Mouse (Mus musculus) hindbrain, embryonic 14.5 days (tissue): ENCODE measurements around the gene Serbp1. TPM values are rescaled to one million over a fixed set of nuclear protein-coding genes. Genes with fewer than 3 reads are reported as not detected.

Source experiments
- ATAC-seq: fragments of 200-750 bp; cut with Nextera tagmentation; 2 replicates; pipeline ENCODE4 v1.8.0; 2017; ENCODE audit warnings: moderate number of reproducible peaks, mild to moderate bottlenecking, moderate TSS enrichment, moderate library complexity; ENCODE audit not compliant: low FRiP score
- DNase-seq: peaks from one replicate; pipeline ENCODE4 v3.0.0-alpha.2; 2015; ENCODE audit warnings: low spot score
- H3K27ac ChIP-seq: fragments of 300-500 bp; sonication (generic); 2 replicates; pipeline ENCODE4 v1.5.1; 2014; ENCODE audit warnings: mild to moderate bottlenecking, moderate library complexity
- H3K27me3 ChIP-seq: fragments of 300-500 bp; sonication (generic); 2 replicates; pipeline ENCODE4 v1.6.1; 2014; ENCODE audit warnings: mild to moderate bottlenecking, low read length, mixed read lengths; ENCODE audit not compliant: control insufficient read depth, insufficient read depth
- H3K36me3 ChIP-seq: fragments of 300-500 bp; sonication (generic); replicated peaks from 2 replicates; pipeline ENCODE4 v1.6.1; 2014; ENCODE audit not compliant: control insufficient read depth, insufficient read depth
- H3K4me1 ChIP-seq: fragments of 300-500 bp; sonication (generic); replicated peaks from 2 replicates; pipeline ENCODE4 v1.6.1; 2014; ENCODE audit warnings: antibody characterized with exemption, low read length, mixed read lengths; ENCODE audit not compliant: control insufficient read depth, insufficient read depth
- H3K4me2 ChIP-seq: fragments of 300-500 bp; sonication (generic); replicated peaks from 2 replicates; pipeline ENCODE4 v1.6.1; 2014; ENCODE audit warnings: mild to moderate bottlenecking, moderate library complexity
- H3K4me3 ChIP-seq: fragments of 300-500 bp; sonication (generic); replicated peaks from 2 replicates; pipeline ENCODE4 v1.5.1; 2014; ENCODE audit warnings: mild to moderate bottlenecking, low read length
- H3K9ac ChIP-seq: fragments of 300-500 bp; sonication (generic); 2 replicates; pipeline ENCODE4 v1.6.1; 2014
- H3K9me3 ChIP-seq: fragments of 300-500 bp; sonication (generic); 2 replicates; pipeline ENCODE4 v1.6.1; 2016; ENCODE audit warnings: low read length; ENCODE audit not compliant: control insufficient read depth
- WGBS: fragments of 180-500 bp; shearing (Covaris S2); extraction: QIAGEN DNeasy Blood & Tissue Kit; methylation state at CpG from one replicate; pipeline ENCODE4 v1.1.7; 2014; 5-methylcytosine and 5-hydroxymethylcytosine counted together
- polyA plus RNA-seq: library from polyadenylated mRNA; unstranded; fragments of >200 nt; fragmentation: Nextera tagmentation; extraction: Ambion mirVana; gene quantifications from 2 replicates; pipeline ENCODE4 v1.2.1, GENCODE M21; 2014

Gene Serbp1
- polyA plus RNA-seq, 1 experiment from 2014 or later: 343 TPM

GRCm38 (mm10) chr6:67228459-67229107, 9.4 kb upstream of the Serbp1 start:
- no peaks in the 10 kb centered on the region for H3K9me3 ChIP-seq
- ATAC-seq (peak; percentile 85), DNase-seq (peak; percentile 52)
- H3K36me3 ChIP-seq: no peaks in the 10 kb centered on the region
- H3K4me1 ChIP-seq: peaks cover 7% of the 10 kb centered on the region; the same call in 1 of the 2 replicates
- H3K27ac ChIP-seq: no peak overlapping the region
- H3K4me3 ChIP-seq: peak overlapping the region; percentile 11
- peak overlapping the region; percentile 50 for H3K4me2 ChIP-seq
- H3K9ac ChIP-seq: peak overlapping the region; percentile 41; the same call in 1 of the 2 replicates
- H3K27me3 ChIP-seq: no peaks in the 10 kb centered on the region
- WGBS: 9% methylated on average over 18 of the region's 18 CpGs

GRCm38 (mm10) chr6:67229521-67229920, 8.5 kb upstream of the Serbp1 start:
- Histone ChIP-seq H3K9ac (no peak overlapping the region), H3K4me3 (no peak overlapping the region), H3K27ac (no peak overlapping the region), H3K4me1 (peaks cover 7% of the 10 kb centered on the region; the same call in 1 of the 2 replicates), H3K9me3 (no peaks in the 10 kb centered on the region), H3K4me2 (no peak overlapping the region), H3K27me3 (no peaks in the 10 kb centered on the region), H3K36me3 (no peaks in the 10 kb centered on the region)
- ATAC-seq (no peak), DNase-seq (no peak)
- 45% methylated on average over 9 of the region's 9 CpGs for WGBS

GRCm38 (mm10) chr6:67229922-67230518, 8.0 kb upstream of the Serbp1 start:
- Histone ChIP-seq H3K4me2 (no peak overlapping the region), H3K27ac (no peak overlapping the region), H3K27me3 (no peaks in the 10 kb centered on the region), H3K4me1 (peaks cover 7% of the 10 kb centered on the region; the same call in 1 of the 2 replicates), H3K36me3 (no peaks in the 10 kb centered on the region), H3K9me3 (no peaks in the 10 kb centered on the region), H3K4me3 (no peak overlapping the region), H3K9ac (no peak overlapping the region)
- 15% methylated on average over 11 of the region's 11 CpGs for WGBS
- DNase-seq (no peak), ATAC-seq (no peak)

- Histone ChIP-seq H3K4me3 (no peak overlapping the region), H3K27ac (no peak overlapping the region), H3K36me3 (no peaks in the 10 kb centered on the region), H3K27me3 (no peaks in the 10 kb centered on the region), H3K9ac (no peak overlapping the region), H3K9me3 (no peaks in the 10 kb centered on the region), H3K4me1 (peaks cover 7% of the 10 kb centered on the region; the same call in 1 of the 2 replicates), H3K4me2 (no peak overlapping the region)
- no peak for ATAC-seq
- DNase-seq: no peak
Observed at GRCm38 (mm10) chr6:67230950-67231349, 7.0 kb upstream of the Serbp1 start.

- Histone ChIP-seq H3K27me3 (no peaks in the 10 kb centered on the region), H3K27ac (no peak overlapping the region)
Observed at GRCm38 (mm10) chr6:67235649-67236048, 2.3 kb upstream of the Serbp1 start.

GRCm38 (mm10) chr6:67236491-67237234, 1.3 kb upstream of the Serbp1 start:
- H3K4me2 ChIP-seq: no peak overlapping the region
- no peaks in the 10 kb centered on the region for H3K4me1 ChIP-seq
- H3K27me3 ChIP-seq: no peaks in the 10 kb centered on the region
- no peak overlapping the region for H3K4me3 ChIP-seq
- ATAC-seq (no peak), DNase-seq (no peak)
- 84% methylated on average over 7 of the region's 7 CpGs for WGBS
- no peak overlapping the region for H3K9ac ChIP-seq
- H3K27ac ChIP-seq: no peak overlapping the region
- no peaks in the 10 kb centered on the region for H3K9me3 ChIP-seq
- no peaks in the 10 kb centered on the region for H3K36me3 ChIP-seq

More at GRCm38 (mm10) chr6:67235649-67236048, 2.3 kb upstream of the Serbp1 start:
- no peak overlapping the region for H3K4me3 ChIP-seq
- H3K36me3 ChIP-seq: no peaks in the 10 kb centered on the region
- H3K9ac ChIP-seq: no peak overlapping the region
- DNase-seq (no peak), ATAC-seq (no peak)
- WGBS: 95% methylated on average over 3 of the region's 3 CpGs
- H3K4me2 ChIP-seq: no peak overlapping the region
- no peaks in the 10 kb centered on the region for H3K9me3 ChIP-seq
- H3K4me1 ChIP-seq: no peaks in the 10 kb centered on the region

GRCm38 (mm10) chr6:67241263-67241662, 3.3 kb downstream of the Serbp1 start:
- ATAC-seq (no peak), DNase-seq (no peak)
- Histone ChIP-seq H3K9me3 (no peaks in the 10 kb centered on the region), H3K4me2 (no peak overlapping the region), H3K9ac (no peak overlapping the region), H3K4me1 (no peaks in the 10 kb centered on the region), H3K4me3 (no peak overlapping the region), H3K36me3 (no peaks in the 10 kb centered on the region), H3K27me3 (no peaks in the 10 kb centered on the region), H3K27ac (no peak overlapping the region)
- WGBS: 98% methylated on average over 3 of the region's 3 CpGs

- no peak overlapping the region for H3K27ac ChIP-seq
- H3K4me2 ChIP-seq: no peak overlapping the region
- H3K4me3 ChIP-seq: no peak overlapping the region
- no peaks in the 10 kb centered on the region for H3K9me3 ChIP-seq
- no peak for DNase-seq
- no peak for ATAC-seq
- no peaks in the 10 kb centered on the region for H3K36me3 ChIP-seq
- H3K27me3 ChIP-seq: no peaks in the 10 kb centered on the region
- H3K9ac ChIP-seq: no peak overlapping the region
- WGBS: 95% methylated on average over 7 of the region's 7 CpGs
- H3K4me1 ChIP-seq: no peaks in the 10 kb centered on the region
Observed at GRCm38 (mm10) chr6:67243765-67244420, 5.9 kb downstream of the Serbp1 start.

GRCm38 (mm10) chr6:67244451-67244850, 6.5 kb downstream of the Serbp1 start:
- H3K27ac ChIP-seq: no peak overlapping the region
- no peak overlapping the region for H3K4me2 ChIP-seq
- 88% methylated on average over 5 of the region's 5 CpGs for whole genome bisulfite sequencing
- H3K9me3 ChIP-seq: no peaks in the 10 kb centered on the region
- H3K4me1 ChIP-seq: no peaks in the 10 kb centered on the region
- no peak overlapping the region for H3K9ac ChIP-seq
- H3K4me3 ChIP-seq: no peak overlapping the region
- DNase-seq (no peak), ATAC-seq (no peak)
- no peaks in the 10 kb centered on the region for H3K27me3 ChIP-seq
- no peaks in the 10 kb centered on the region for H3K36me3 ChIP-seq
